Mouse (Mus musculus) midbrain, embryonic 14.5 days (tissue): ENCODE data around the gene Ms4a4d. TPM values are rescaled to one million over a fixed set of nuclear protein-coding genes. Genes with fewer than 3 reads are reported as not detected.
"Not testable (repeated sequence)": the region's sequence is repeated elsewhere in the genome, so short reads cannot be mapped to it uniquely, and the experiment has no call there.

Source experiments
- ATAC-seq: fragments of 200-750 bp; cut with Nextera tagmentation; 2 replicates; pipeline ENCODE4 v1.8.0; 2017; ENCODE audit warnings: moderate number of reproducible peaks, moderate library complexity; ENCODE audit not compliant: low FRiP score, low TSS enrichment
- DNase-seq: peaks from one replicate; pipeline ENCODE4 v3.0.0-alpha.2; 2015
- H3K27ac ChIP-seq: fragments of 300-500 bp; sonication (generic); replicated peaks from 2 replicates; pipeline ENCODE4 v1.5.1; 2014; ENCODE audit warnings: mild to moderate bottlenecking, low read depth, low read length, moderate library complexity
- H3K27me3 ChIP-seq: fragments of 300-500 bp; sonication (generic); 2 replicates; pipeline ENCODE4 v1.6.1; 2014; ENCODE audit warnings: low read length, control low read depth, mixed read lengths; ENCODE audit not compliant: control insufficient read depth, insufficient read depth
- H3K36me3 ChIP-seq: fragments of 300-500 bp; sonication (generic); 2 replicates; pipeline ENCODE4 v1.6.1; 2014; ENCODE audit warnings: low read length, control low read depth; ENCODE audit not compliant: control insufficient read depth, insufficient read depth
- H3K4me1 ChIP-seq: fragments of 300-500 bp; sonication (generic); 2 replicates; pipeline ENCODE4 v1.6.1; 2014; ENCODE audit warnings: mild to moderate bottlenecking, antibody characterized with exemption, low read length, control low read depth; ENCODE audit not compliant: control insufficient read depth, insufficient read depth
- H3K4me2 ChIP-seq: fragments of 300-500 bp; sonication (generic); 2 replicates; pipeline ENCODE4 v1.6.1; 2014; ENCODE audit warnings: mild to moderate bottlenecking, low read length, moderate library complexity
- H3K4me3 ChIP-seq: fragments of 300-500 bp; sonication (generic); replicated peaks from 2 replicates; pipeline ENCODE4 v1.5.1; 2014; ENCODE audit warnings: low read depth, low read length
- H3K9ac ChIP-seq: fragments of 300-500 bp; sonication (generic); replicated peaks from 2 replicates; pipeline ENCODE4 v1.6.1; 2014; ENCODE audit warnings: mild to moderate bottlenecking, low read length, moderate library complexity
- H3K9me3 ChIP-seq: fragments of 300-500 bp; sonication (generic); 2 replicates; pipeline ENCODE4 v1.6.1; 2016; ENCODE audit warnings: low read length, control low read depth, mixed read lengths; ENCODE audit not compliant: control insufficient read depth
- WGBS: fragments of 180-500 bp; shearing (Covaris S2); extraction: QIAGEN DNeasy Blood & Tissue Kit; methylation state at CpG from one replicate; pipeline ENCODE4 v1.1.7; 2014; 5-methylcytosine and 5-hydroxymethylcytosine counted together
- polyA plus RNA-seq: library from polyadenylated mRNA; unstranded; fragments of >200 nt; fragmentation: Nextera tagmentation; extraction: Ambion mirVana; gene quantifications from 2 replicates; pipeline ENCODE4 v1.2.1, GENCODE M21; 2014

Ms4a4d gene
- not detected in 2 replicates for polyA plus RNA-seq

- Histone ChIP-seq H3K4me3 (no peak within 1 kb of the TSS), H3K27ac (no peak within 1 kb of the TSS), H3K36me3 (no peaks in the 10 kb centered on the region), H3K9me3 (no peaks in the 10 kb centered on the region), H3K9ac (no peak within 1 kb of the TSS), H3K4me1 (no peaks in the 10 kb centered on the region), H3K4me2 (no peak within 1 kb of the TSS), H3K27me3 (no peaks in the 10 kb centered on the region)
- DNase-seq (no peak), ATAC-seq (no peak)
- WGBS, result 15% methylated on average over 7 of the region's 7 CpGs
These were observed at the start of gene Ms4a4d for GRCm38 (mm10) chr19:11536593-11536992. Ms4a4d (plus strand) TSS chr19:11536801.

- Histone ChIP-seq H3K27me3 (no peaks in the 10 kb centered on the region), H3K4me3 (no peak overlapping the region), H3K4me1 (no peaks in the 10 kb centered on the region), H3K27ac (no peak overlapping the region), H3K9me3 (no peaks in the 10 kb centered on the region), H3K4me2 (no peak overlapping the region), H3K9ac (no peak overlapping the region), H3K36me3 (no peaks in the 10 kb centered on the region)
- no peak for DNase-seq
- no peak for ATAC-seq
- WGBS, result 76% methylated on average over 4 of the region's 4 CpGs
These were observed 45.0 kb upstream of the Ms4a4d start for GRCm38 (mm10) chr19:11491406-11492189.

DNA sequence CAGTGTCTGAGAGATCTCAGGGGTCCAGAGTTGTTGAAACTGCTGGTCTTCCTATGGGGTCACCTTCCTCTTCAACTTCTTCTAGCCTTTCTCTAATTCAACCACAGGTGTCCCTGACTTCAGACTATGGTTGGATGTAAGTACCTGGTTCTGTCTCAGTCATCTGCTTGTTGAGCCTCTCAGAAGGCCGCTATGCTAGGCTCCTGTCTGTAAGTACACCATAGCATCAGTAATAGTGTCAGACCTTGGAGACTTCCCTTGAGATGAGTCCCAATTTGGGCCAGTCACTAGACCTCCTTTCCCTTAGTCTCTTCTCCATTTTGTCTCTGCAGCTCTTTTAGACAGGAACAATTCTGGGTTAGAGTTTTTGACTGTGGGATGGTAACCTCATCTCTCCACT, 43.9 kb upstream of the Ms4a4d start:
- Histone ChIP-seq H3K27me3 (no peaks in the 10 kb centered on the region), H3K4me2 (no peak overlapping the region), H3K4me3 (no peak overlapping the region), H3K9me3 (no peaks in the 10 kb centered on the region), H3K4me1 (no peaks in the 10 kb centered on the region), H3K36me3 (no peaks in the 10 kb centered on the region), H3K9ac (no peak overlapping the region), H3K27ac (no peak overlapping the region)
- WGBS, result 81% methylated on average over 1 of the region's 1 CpGs
- DNase-seq, result no peak
- ATAC-seq, result no peak

DNA sequence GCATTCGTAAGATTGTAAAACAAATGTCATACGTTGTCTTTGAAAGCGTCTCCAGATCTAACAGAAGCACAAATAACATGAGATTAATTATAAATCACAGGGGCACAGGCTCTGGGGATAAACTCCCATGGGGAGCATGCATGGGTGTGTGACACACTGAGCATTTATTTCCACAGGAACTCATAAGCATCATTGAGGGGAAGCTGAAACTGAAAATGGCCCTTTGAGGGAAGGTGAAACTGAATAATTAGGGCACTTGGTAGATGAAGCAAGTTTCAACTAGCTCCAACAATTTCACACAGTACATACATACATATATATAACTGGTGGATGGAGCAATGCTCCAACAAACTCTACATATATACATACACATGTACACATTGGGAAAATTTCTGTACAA, 42.1 kb upstream of the Ms4a4d start:
- no peaks in the 10 kb centered on the region for H3K9me3 ChIP-seq
- DNase-seq (no peak), ATAC-seq (no peak)
- no peak overlapping the region for H3K27ac ChIP-seq
- H3K4me1 ChIP-seq, result no peaks in the 10 kb centered on the region
- no peaks in the 10 kb centered on the region for H3K27me3 ChIP-seq
- WGBS, result 89% methylated on average over 3 of the region's 3 CpGs
- H3K4me3 ChIP-seq, result no peak overlapping the region
- H3K9ac ChIP-seq, result no peak overlapping the region
- H3K4me2 ChIP-seq, result no peak overlapping the region
- no peaks in the 10 kb centered on the region for H3K36me3 ChIP-seq

- ATAC-seq (no peak), DNase-seq (no peak)
- Histone ChIP-seq H3K9me3 (no peaks in the 10 kb centered on the region), H3K36me3 (no peaks in the 10 kb centered on the region), H3K4me1 (no peaks in the 10 kb centered on the region), H3K4me3 (no peak overlapping the region), H3K27ac (no peak overlapping the region), H3K27me3 (no peaks in the 10 kb centered on the region), H3K4me2 (no peak overlapping the region), H3K9ac (no peak overlapping the region)
- WGBS, result 83% methylated on average over 6 of the region's 6 CpGs
These were observed 40.2 kb upstream of the Ms4a4d start for GRCm38 (mm10) chr19:11496361-11496760.

GRCm38 (mm10) chr19:11497300-11497699, 39.3 kb upstream of the Ms4a4d start:
- DNase-seq, H3K9me3 ChIP-seq: not testable (repeated sequence)
- 91% methylated on average over 1 of the region's 1 CpGs for WGBS

DNA sequence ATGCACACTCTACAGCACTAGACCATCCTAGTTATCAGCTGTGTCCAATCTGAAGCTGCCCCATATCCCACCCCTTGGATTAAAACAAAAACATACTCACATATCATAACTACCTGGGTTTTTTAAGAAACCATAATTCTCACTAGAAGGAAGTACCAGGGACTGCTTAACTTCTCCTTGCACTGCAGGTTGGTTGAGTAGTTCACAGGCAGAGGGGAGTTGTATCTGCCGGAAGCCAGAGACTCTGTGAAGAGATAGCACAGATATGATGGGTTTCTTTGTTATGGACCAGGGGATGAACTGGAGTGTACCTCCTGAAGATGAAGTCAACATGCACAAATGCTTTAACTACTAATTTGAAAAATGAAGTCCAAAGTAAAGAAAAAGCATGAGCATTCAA, 35.8 kb upstream of the Ms4a4d start:
- DNase-seq (no peak), ATAC-seq (no peak)
- Histone ChIP-seq H3K27me3 (no peaks in the 10 kb centered on the region), H3K4me1 (no peaks in the 10 kb centered on the region), H3K27ac (no peak overlapping the region), H3K4me2 (no peak overlapping the region), H3K36me3 (no peaks in the 10 kb centered on the region), H3K9me3 (no peaks in the 10 kb centered on the region), H3K9ac (no peak overlapping the region), H3K4me3 (no peak overlapping the region)
- 95% methylated on average over 1 of the region's 1 CpGs for WGBS

More at GRCm38 (mm10) chr19:11497300-11497699, 39.3 kb upstream of the Ms4a4d start:
- H3K27me3 ChIP-seq, H3K9ac ChIP-seq, H3K4me1 ChIP-seq, ATAC-seq, H3K4me2 ChIP-seq, H3K4me3 ChIP-seq, H3K27ac ChIP-seq, H3K36me3 ChIP-seq: not testable (repeated sequence)

- no peak overlapping the region for H3K9ac ChIP-seq
- DNase-seq, result no peak
- no peaks in the 10 kb centered on the region for H3K4me1 ChIP-seq
- WGBS, result 91% methylated on average over 4 of the region's 4 CpGs
- H3K4me3 ChIP-seq, result no peak overlapping the region
- no peak for ATAC-seq
- no peaks in the 10 kb centered on the region for H3K36me3 ChIP-seq
- H3K27ac ChIP-seq, result no peak overlapping the region
- no peaks in the 10 kb centered on the region for H3K27me3 ChIP-seq
- H3K4me2 ChIP-seq, result no peak overlapping the region
- H3K9me3 ChIP-seq, result no peaks in the 10 kb centered on the region
These were observed 35.3 kb upstream of the Ms4a4d start for GRCm38 (mm10) chr19:11501326-11501725.

DNA sequence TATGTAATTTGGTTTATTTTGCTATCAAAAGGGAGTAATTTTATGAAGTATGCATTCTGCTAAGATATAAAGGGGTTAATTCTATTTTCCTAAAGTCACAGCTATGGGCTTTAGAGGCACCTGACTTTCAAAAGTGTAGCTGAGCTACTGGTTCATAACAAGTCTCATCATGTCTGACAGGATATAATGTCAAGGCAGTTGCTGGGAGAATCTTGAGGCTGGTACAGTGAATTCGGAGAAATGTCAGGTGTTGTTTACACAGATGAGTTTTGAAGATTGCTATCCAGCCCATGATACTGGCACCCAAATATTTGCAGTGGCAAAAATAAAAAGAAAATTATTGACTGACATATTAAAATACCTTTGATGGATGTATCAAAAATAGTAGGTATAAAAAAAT, 31.7 kb upstream of the Ms4a4d start:
- Histone ChIP-seq H3K27me3 (no peaks in the 10 kb centered on the region), H3K9ac (no peak overlapping the region), H3K4me3 (no peak overlapping the region), H3K9me3 (no peaks in the 10 kb centered on the region), H3K27ac (no peak overlapping the region), H3K36me3 (no peaks in the 10 kb centered on the region), H3K4me2 (no peak overlapping the region), H3K4me1 (no peaks in the 10 kb centered on the region)
- 91% methylated on average over 1 of the region's 1 CpGs for WGBS
- ATAC-seq (no peak), DNase-seq (no peak)
